Mouse (Mus musculus): ENCODE results near the gene A3galt2. TPM values are rescaled to one million over a fixed set of nuclear protein-coding genes. Genes with fewer than 3 reads are reported as not detected.
A peak's percentile ranks its signal among the peaks of the same experiment; 100 is the strongest.

Gene A3galt2
- polyA plus RNA-seq, 1 experiment from 2014 or later = 0.35 TPM

GRCm38 (mm10) chr4:128804426-128805149 is 49.4 kb downstream of the A3galt2 start:
- peak overlapping the region; percentile 92 for H3K4me3 ChIP-seq (ENCODE audit: low read depth, low read length)
- WGBS = under 1% methylated on average over 6 of the region's 6 CpGs
- H3K27ac ChIP-seq (ENCODE audit: low read depth) = peak overlapping the region; percentile 98
- H3K9me3 ChIP-seq (ENCODE audit: control insufficient read depth, low read length) = no peaks in the 10 kb centered on the region
- ATAC-seq (replicated peaks; ENCODE audit: low FRiP score, low TSS enrichment, low read depth) (no peak), DNase-seq (ENCODE audit: low spot score) (peak; percentile 60)
- peak overlapping the region; percentile 92 for H3K4me2 ChIP-seq (ENCODE audit: low read length)
- no peaks in the 10 kb centered on the region for H3K36me3 ChIP-seq (ENCODE audit: control insufficient read depth, insufficient read depth, low read length)
- H3K27me3 ChIP-seq (replicated peaks; ENCODE audit: control insufficient read depth, insufficient read depth, low read length) = no peaks in the 10 kb centered on the region
- H3K4me1 ChIP-seq (replicated peaks; ENCODE audit: control insufficient read depth, insufficient read depth, low read length) = peaks cover 32% of the 10 kb centered on the region
- H3K9ac ChIP-seq (ENCODE audit: low read length) = peak overlapping the region; percentile 98

GRCm38 (mm10) chr4:128805150-128806042 is 50.2 kb downstream of the A3galt2 start:
- H3K36me3 ChIP-seq (ENCODE audit: control insufficient read depth, insufficient read depth, low read length) = no peaks in the 10 kb centered on the region
- H3K27ac ChIP-seq (ENCODE audit: low read depth) = peak overlapping the region; percentile 98
- no peaks in the 10 kb centered on the region for H3K9me3 ChIP-seq (ENCODE audit: control insufficient read depth, low read length)
- no peaks in the 10 kb centered on the region for H3K27me3 ChIP-seq (replicated peaks; ENCODE audit: control insufficient read depth, insufficient read depth, low read length)
- H3K4me3 ChIP-seq (ENCODE audit: low read depth, low read length) = peak overlapping the region; percentile 92
- DNase-seq (ENCODE audit: low spot score) = peak; percentile 84
- H3K4me1 ChIP-seq (replicated peaks; ENCODE audit: control insufficient read depth, insufficient read depth, low read length) = peaks cover 30% of the 10 kb centered on the region
- H3K9ac ChIP-seq (ENCODE audit: low read length) = peak overlapping the region; percentile 98
- under 1% methylated on average over 64 of the region's 74 CpGs for WGBS
- 0 out of 2 replicates have a peak, but pooled peaks have one; percentile 3 for ATAC-seq (replicated peaks; ENCODE audit: low FRiP score, low TSS enrichment, low read depth)
- H3K4me2 ChIP-seq (ENCODE audit: low read length) = peak overlapping the region; percentile 92

- Histone ChIP-seq H3K36me3 (ENCODE audit: control insufficient read depth, insufficient read depth, low read length) (no peaks in the 10 kb centered on the region), H3K27me3 (replicated peaks; ENCODE audit: control insufficient read depth, insufficient read depth, low read length) (no peaks in the 10 kb centered on the region), H3K9ac (ENCODE audit: low read length) (peak within 1 kb of the TSS; percentile 98), H3K4me3 (ENCODE audit: low read depth, low read length) (peak within 1 kb of the TSS; percentile 92), H3K9me3 (ENCODE audit: control insufficient read depth, low read length) (no peaks in the 10 kb centered on the region), H3K4me2 (ENCODE audit: low read length) (peak within 1 kb of the TSS; percentile 92), H3K27ac (ENCODE audit: low read depth) (peak within 1 kb of the TSS; percentile 98), H3K4me1 (replicated peaks; ENCODE audit: control insufficient read depth, insufficient read depth, low read length) (peaks cover 33% of the 10 kb centered on the region)
- DNase-seq (ENCODE audit: low spot score) = peak; percentile 86
- peak; percentile 66 for ATAC-seq (replicated peaks; ENCODE audit: low FRiP score, low TSS enrichment, low read depth)
- WGBS = under 1% methylated on average over 78 of the region's 111 CpGs
Measured at GRCm38 (mm10) chr4:128806043-128806826, 51.1 kb downstream of the A3galt2 start, which contains the start of gene Zfp362. TSS of gene Zfp362 (minus strand) at chr4:128806045.

DNA sequence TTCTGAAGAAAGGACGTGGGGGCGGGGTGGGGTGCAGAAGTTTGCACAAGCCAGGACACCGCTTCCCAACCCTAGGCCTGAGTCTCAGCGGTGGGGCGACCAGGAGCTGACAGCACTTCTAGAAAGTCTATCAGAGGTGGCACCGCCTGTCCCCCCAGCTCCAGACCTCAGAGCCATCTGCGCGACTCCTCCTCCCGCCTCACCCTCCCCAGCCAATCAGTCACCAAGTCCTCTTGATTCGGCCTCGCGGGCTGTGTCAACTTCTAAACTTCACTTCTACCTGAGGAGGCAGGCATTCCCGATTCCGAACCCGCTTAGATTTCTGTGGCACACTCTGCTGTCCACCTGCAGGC is 51.6 kb downstream of the A3galt2 start:
- no peaks in the 10 kb centered on the region for H3K27me3 ChIP-seq (replicated peaks; ENCODE audit: control insufficient read depth, insufficient read depth, low read length)
- no peaks in the 10 kb centered on the region for H3K9me3 ChIP-seq (ENCODE audit: control insufficient read depth, low read length)
- H3K27ac ChIP-seq (ENCODE audit: low read depth) = peak overlapping the region; percentile 98
- WGBS = under 1% methylated on average over 15 of the region's 15 CpGs
- peak; percentile 71 for ATAC-seq (replicated peaks; ENCODE audit: low FRiP score, low TSS enrichment, low read depth)
- peaks cover 30% of the 10 kb centered on the region for H3K4me1 ChIP-seq (replicated peaks; ENCODE audit: control insufficient read depth, insufficient read depth, low read length)
- peak overlapping the region; percentile 98 for H3K9ac ChIP-seq (ENCODE audit: low read length)
- no peaks in the 10 kb centered on the region for H3K36me3 ChIP-seq (ENCODE audit: control insufficient read depth, insufficient read depth, low read length)
- peak overlapping the region; percentile 92 for H3K4me3 ChIP-seq (ENCODE audit: low read depth, low read length)
- peak overlapping the region; percentile 92 for H3K4me2 ChIP-seq (ENCODE audit: low read length)
- DNase-seq (ENCODE audit: low spot score) = no peak

DNA sequence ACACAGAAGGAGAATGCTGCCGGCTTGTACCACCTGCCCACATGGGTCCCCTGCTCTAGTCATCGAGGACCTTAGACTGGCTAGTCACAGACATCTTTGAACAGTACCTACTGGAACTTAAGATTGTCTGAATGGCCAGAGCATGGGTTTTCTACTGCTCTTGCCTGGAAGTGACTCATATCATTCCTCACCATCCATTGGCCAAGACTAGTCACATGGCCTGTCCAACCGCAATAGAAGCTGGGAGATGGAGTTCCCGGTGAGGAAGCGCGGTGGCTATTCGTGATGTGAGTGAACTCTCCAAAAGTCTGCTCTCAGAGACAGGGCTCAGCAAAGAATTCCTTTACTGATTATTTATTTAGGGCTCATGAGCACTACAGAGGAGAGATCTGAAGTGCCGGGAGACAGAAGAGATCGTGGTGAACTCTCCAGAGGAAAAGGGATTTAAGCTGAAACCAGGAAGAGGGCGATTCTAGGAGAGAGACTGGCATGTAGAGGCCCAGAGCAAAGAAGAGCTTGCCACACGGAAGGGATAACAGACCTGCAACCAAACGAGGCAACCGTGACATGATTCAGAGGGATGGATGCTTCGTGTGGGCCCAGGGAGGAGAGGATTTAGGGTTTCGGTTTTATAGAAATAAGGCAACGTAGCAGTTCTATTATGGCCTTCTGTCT is 56.4 kb downstream of the A3galt2 start:
- Histone ChIP-seq H3K9me3 (ENCODE audit: control insufficient read depth, low read length) (no peaks in the 10 kb centered on the region), H3K27me3 (replicated peaks; ENCODE audit: control insufficient read depth, insufficient read depth, low read length) (no peaks in the 10 kb centered on the region), H3K36me3 (ENCODE audit: control insufficient read depth, insufficient read depth, low read length) (no peaks in the 10 kb centered on the region), H3K4me3 (ENCODE audit: low read depth, low read length) (peak overlapping the region; percentile 39), H3K27ac (ENCODE audit: low read depth) (peak overlapping the region; percentile 2; the same call in 1 of the 2 replicates), H3K4me1 (replicated peaks; ENCODE audit: control insufficient read depth, insufficient read depth, low read length) (peaks cover 7% of the 10 kb centered on the region; the same call in 1 of the 2 replicates), H3K4me2 (ENCODE audit: low read length) (peak overlapping the region; percentile 62), H3K9ac (ENCODE audit: low read length) (peak overlapping the region; percentile 45)
- peak; percentile 90 for ATAC-seq (replicated peaks; ENCODE audit: low FRiP score, low TSS enrichment, low read depth)
- 12% methylated on average over 16 of the region's 16 CpGs for WGBS
- DNase-seq (ENCODE audit: low spot score) = peak; percentile 69

DNA sequence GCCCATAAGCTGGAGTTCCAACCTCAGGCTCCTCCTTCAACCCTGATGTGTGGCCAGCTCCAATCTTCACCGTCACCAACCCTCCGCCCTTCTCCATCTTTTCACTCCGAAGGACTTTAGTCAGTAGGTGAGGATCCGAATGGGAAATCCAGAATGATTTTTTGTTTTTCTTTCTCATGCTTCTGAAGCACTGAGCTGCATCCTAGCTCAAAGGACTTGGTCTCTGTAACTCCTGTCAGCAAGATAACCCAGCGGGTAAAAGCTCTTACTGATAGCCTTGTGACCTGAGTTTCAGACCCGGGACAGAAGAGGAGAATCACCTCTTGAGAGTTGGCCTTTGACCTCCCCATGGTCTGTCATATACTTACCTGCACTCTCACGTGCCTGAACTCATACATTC is 61.8 kb downstream of the A3galt2 start:
- Histone ChIP-seq H3K9ac (ENCODE audit: low read length) (no peak overlapping the region), H3K36me3 (ENCODE audit: control insufficient read depth, insufficient read depth, low read length) (no peaks in the 10 kb centered on the region), H3K27me3 (replicated peaks; ENCODE audit: control insufficient read depth, insufficient read depth, low read length) (no peaks in the 10 kb centered on the region), H3K27ac (ENCODE audit: low read depth) (no peak overlapping the region), H3K4me1 (replicated peaks; ENCODE audit: control insufficient read depth, insufficient read depth, low read length) (no peaks in the 10 kb centered on the region; the same call in 1 of the 2 replicates), H3K4me3 (ENCODE audit: low read depth, low read length) (no peak overlapping the region), H3K9me3 (ENCODE audit: control insufficient read depth, low read length) (no peaks in the 10 kb centered on the region), H3K4me2 (ENCODE audit: low read length) (no peak overlapping the region)
- ATAC-seq (replicated peaks; ENCODE audit: low FRiP score, low TSS enrichment, low read depth) = no peak
- DNase-seq (ENCODE audit: low spot score) = no peak
- WGBS = 53% methylated on average over 7 of the region's 7 CpGs
